Mouse (Mus musculus) kidney, adult 2 months (tissue): ENCODE measurements at regions not wholly inside any gene's neighbourhood (a gene's known extent, or its start where the extent isn't known, plus 50 kb on each side); places are given as distances from the start of the nearest gene placed in this dataset.

ENCODE experiments used
- CTCF ChIP-seq: fragments of 200-500 bp; conservative IDR thresholded peaks from 2 replicates; pipeline ENCODE4 v1.5.1; 2011; ENCODE audit warnings: low read depth, mild to moderate bottlenecking, control low read depth, low read length, moderate library complexity, mixed read lengths; ENCODE audit not compliant: insufficient read depth, insufficient read length
- POLR2A ChIP-seq: fragments of 200-500 bp; IDR thresholded peaks from one replicate; pipeline ENCODE4 v1.6.1; 2011; ENCODE audit warnings: low read depth, low read length, control low read depth

DNA sequence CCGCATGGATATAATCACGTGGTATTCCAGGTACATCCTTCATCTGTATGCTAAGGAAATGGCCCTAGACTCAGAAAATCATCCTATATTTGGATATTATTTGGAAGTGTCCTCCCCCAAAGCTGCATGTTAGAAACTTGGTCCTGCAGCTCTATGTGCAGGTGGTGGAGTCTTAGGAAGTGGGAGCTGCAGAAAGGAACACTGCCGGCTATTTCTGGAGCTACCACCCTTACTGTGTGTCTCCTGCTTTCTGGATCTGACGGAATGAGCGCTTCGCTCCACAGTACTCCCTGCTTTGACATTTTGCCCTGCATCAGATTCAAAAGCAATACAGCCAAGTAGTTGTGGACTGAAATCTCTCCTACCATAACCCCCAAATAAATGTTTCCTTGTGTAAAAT lies 306.8 kb upstream of the Pou3f3 start:
- TF ChIP-seq POLR2A (no peak), CTCF (no peak)
